Mouse (Mus musculus) lung, postnatal 0 days (tissue): ENCODE measurements at regions not wholly inside any gene's neighbourhood (a gene's known extent, or its start where the extent isn't known, plus 50 kb on each side); places are given as distances from the start of the nearest gene placed in this dataset.

ENCODE experiments used
- ATAC-seq: fragments of 200-750 bp; cut with Nextera tagmentation; 2 replicates; pipeline ENCODE4 v1.8.0; 2017; ENCODE audit warnings: moderate library complexity
- DNase-seq: peaks from one replicate; pipeline ENCODE4 v3.0.0-alpha.2; 2016; ENCODE audit warnings: low spot score
- H3K27ac ChIP-seq: fragments of 300-500 bp; sonication (generic); 2 replicates; pipeline ENCODE4 v1.5.1; 2014; ENCODE audit warnings: antibody characterized with exemption, mild to moderate bottlenecking, low read length, mixed read lengths
- H3K27me3 ChIP-seq: fragments of 300-500 bp; sonication (generic); replicated peaks from 2 replicates; pipeline ENCODE4 v1.6.1; 2014; ENCODE audit warnings: low read length, mixed read lengths; ENCODE audit not compliant: insufficient read depth
- H3K36me3 ChIP-seq: fragments of 300-500 bp; sonication (generic); 2 replicates; pipeline ENCODE4 v1.6.1; 2014; ENCODE audit warnings: low read length, mixed read lengths; ENCODE audit not compliant: insufficient read depth
- H3K4me1 ChIP-seq: fragments of 300-500 bp; sonication (generic); 2 replicates; pipeline ENCODE4 v1.6.1; 2014; ENCODE audit warnings: antibody characterized with exemption, low read depth, low read length, mixed read lengths; ENCODE audit not compliant: insufficient read depth
- H3K4me2 ChIP-seq: fragments of 300-500 bp; sonication (generic); replicated peaks from 2 replicates; pipeline ENCODE4 v1.6.1; 2014; ENCODE audit warnings: low read depth, mild to moderate bottlenecking, low read length, moderate library complexity, mixed read lengths
- H3K4me3 ChIP-seq: fragments of 300-500 bp; sonication (generic); 2 replicates; pipeline ENCODE4 v1.5.1; 2014; ENCODE audit warnings: low read depth, low read length
- H3K9ac ChIP-seq: fragments of 300-500 bp; sonication (generic); replicated peaks from 2 replicates; pipeline ENCODE4 v1.6.1; 2014; ENCODE audit warnings: low read depth, mild to moderate bottlenecking
- H3K9me3 ChIP-seq: fragments of 300-500 bp; sonication (generic); 2 replicates; pipeline ENCODE4 v1.6.1; 2016; ENCODE audit warnings: low read length, mixed read lengths
- CTCF ChIP-seq: IDR thresholded peaks from 2 replicates; pipeline ENCODE4 v1.5.1; 2016; ENCODE audit warnings: antibody characterized with exemption, mild to moderate bottlenecking
- EP300 ChIP-seq: IDR thresholded peaks from 2 replicates; pipeline ENCODE4 v1.6.1; 2016; ENCODE audit warnings: antibody characterized with exemption, mild to moderate bottlenecking, control low read depth
- WGBS: fragments of 180-500 bp; shearing (Covaris S2); extraction: QIAGEN DNeasy Blood & Tissue Kit; methylation state at CpG from one replicate; pipeline ENCODE4 v1.1.7; 2014; 5-methylcytosine and 5-hydroxymethylcytosine counted together

DNA sequence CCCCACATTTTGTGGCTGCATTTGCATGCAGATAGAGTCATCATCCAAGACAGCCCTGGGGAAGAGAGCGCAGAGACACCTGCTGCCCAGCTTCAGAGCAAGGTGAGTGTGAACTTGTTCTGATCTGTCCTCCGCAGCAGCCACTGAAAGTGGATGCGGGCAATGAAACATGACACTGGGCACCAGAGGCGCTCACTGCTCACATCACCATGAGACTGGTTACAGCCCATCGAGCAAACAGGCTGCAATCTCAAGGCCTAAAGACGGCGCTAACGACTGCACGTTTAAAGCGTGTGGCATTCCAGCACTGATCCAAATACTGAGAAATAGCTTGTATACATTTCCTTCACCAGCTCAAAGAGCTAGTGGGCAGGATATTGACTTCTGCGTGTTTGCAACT lies 65.8 kb downstream of the Barhl2 start:
- Histone ChIP-seq H3K27me3 (no peaks in the 10 kb centered on the region), H3K9ac (no peak overlapping the region), H3K36me3 (no peaks in the 10 kb centered on the region), H3K4me2 (no peak overlapping the region), H3K4me3 (no peak overlapping the region), H3K9me3 (no peaks in the 10 kb centered on the region), H3K4me1 (no peaks in the 10 kb centered on the region), H3K27ac (no peak overlapping the region)
- 68% methylated on average over 11 of the region's 11 CpGs for WGBS
- DNase-seq: no peak
- no peak for ATAC-seq
- TF ChIP-seq CTCF (no peak), EP300 (no peak)

DNA sequence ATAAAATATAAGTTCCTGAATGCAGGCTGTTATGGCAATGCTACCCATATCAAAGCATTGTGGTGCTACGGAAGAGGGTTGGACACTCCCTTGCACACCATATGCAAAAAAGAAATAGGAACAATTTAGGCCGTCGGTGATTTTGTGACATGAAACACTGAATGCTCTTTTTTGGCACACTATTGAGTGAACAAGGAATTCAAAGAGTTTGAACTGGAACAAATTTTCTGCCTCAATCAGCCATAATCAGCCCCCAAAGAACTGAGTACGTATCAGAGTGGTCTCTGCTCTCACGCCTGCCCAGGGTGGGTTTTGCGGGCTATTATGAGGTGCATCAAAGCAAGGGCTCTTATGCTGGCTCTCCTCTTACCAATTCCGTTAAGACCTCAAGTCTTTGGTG lies 71.3 kb downstream of the Barhl2 start:
- 73% methylated on average over 7 of the region's 7 CpGs for whole genome bisulfite sequencing
- H3K9me3 ChIP-seq: no peaks in the 10 kb centered on the region
- no peaks in the 10 kb centered on the region for H3K36me3 ChIP-seq
- H3K27me3 ChIP-seq: no peaks in the 10 kb centered on the region
- ATAC-seq: no peak
- H3K4me3 ChIP-seq: no peak overlapping the region
- H3K4me1 ChIP-seq: no peaks in the 10 kb centered on the region
- no peak for TF ChIP-seq EP300
- no peak for TF ChIP-seq CTCF
- no peak overlapping the region for H3K27ac ChIP-seq
- no peak for DNase-seq
- H3K4me2 ChIP-seq: no peak overlapping the region
- no peak overlapping the region for H3K9ac ChIP-seq

DNA sequence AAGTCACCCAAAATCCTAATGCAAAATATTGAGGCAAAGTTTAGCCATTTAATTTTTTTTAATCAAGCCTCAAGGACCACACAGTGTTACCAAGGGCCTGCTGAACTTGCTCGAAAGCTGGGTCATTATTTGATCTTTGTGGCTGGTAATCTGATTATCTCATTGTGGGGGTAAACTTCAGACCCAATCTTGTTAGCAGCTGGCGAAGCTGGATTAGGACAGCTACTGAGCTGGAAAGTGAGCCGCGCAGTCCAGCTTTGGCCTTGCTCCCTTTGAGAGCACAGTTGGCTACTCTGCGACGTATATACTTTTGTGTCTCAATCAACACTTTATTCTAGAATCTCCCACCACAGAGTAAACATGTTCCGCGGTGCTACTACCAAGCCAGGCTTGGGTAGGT lies 72.1 kb downstream of the Barhl2 start:
- H3K36me3 ChIP-seq: no peaks in the 10 kb centered on the region
- no peak for DNase-seq
- 60% methylated on average over 8 of the region's 8 CpGs for WGBS
- H3K4me3 ChIP-seq: no peak overlapping the region
- H3K4me2 ChIP-seq: no peak overlapping the region
- H3K9ac ChIP-seq: no peak overlapping the region
- H3K9me3 ChIP-seq: no peaks in the 10 kb centered on the region
- no peak for ATAC-seq
- H3K27me3 ChIP-seq: no peaks in the 10 kb centered on the region
- H3K4me1 ChIP-seq: no peaks in the 10 kb centered on the region
- TF ChIP-seq EP300: no peak
- no peak for TF ChIP-seq CTCF
- no peak overlapping the region for H3K27ac ChIP-seq

DNA sequence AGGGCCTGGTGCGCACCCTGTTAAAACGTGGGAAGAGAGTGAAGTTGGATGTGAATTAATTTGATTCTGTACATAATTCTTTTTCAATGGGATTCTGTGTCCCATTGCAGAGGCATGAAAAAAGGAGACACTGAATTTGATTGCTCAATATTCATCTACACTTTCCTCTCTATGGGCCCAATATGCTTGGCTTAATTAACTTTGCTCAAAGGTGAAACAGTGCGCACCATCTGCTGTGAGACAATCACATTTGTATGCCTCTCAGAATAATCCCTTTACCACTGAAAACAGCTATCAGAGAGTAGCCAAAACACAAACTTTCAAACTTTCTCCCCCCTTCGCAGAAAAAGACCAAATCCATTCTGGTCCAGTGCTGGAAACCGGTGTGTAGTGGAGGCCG lies 72.7 kb downstream of the Barhl2 start:
- ATAC-seq (no peak), DNase-seq (no peak)
- no peaks in the 10 kb centered on the region for H3K9me3 ChIP-seq
- TF ChIP-seq EP300: no peak
- TF ChIP-seq CTCF: no peak
- H3K27me3 ChIP-seq: no peaks in the 10 kb centered on the region
- no peak overlapping the region for H3K4me3 ChIP-seq
- WGBS: 85% methylated on average over 6 of the region's 6 CpGs
- no peaks in the 10 kb centered on the region for H3K36me3 ChIP-seq
- no peaks in the 10 kb centered on the region for H3K4me1 ChIP-seq
- H3K9ac ChIP-seq: no peak overlapping the region
- no peak overlapping the region for H3K27ac ChIP-seq
- H3K4me2 ChIP-seq: no peak overlapping the region

DNA sequence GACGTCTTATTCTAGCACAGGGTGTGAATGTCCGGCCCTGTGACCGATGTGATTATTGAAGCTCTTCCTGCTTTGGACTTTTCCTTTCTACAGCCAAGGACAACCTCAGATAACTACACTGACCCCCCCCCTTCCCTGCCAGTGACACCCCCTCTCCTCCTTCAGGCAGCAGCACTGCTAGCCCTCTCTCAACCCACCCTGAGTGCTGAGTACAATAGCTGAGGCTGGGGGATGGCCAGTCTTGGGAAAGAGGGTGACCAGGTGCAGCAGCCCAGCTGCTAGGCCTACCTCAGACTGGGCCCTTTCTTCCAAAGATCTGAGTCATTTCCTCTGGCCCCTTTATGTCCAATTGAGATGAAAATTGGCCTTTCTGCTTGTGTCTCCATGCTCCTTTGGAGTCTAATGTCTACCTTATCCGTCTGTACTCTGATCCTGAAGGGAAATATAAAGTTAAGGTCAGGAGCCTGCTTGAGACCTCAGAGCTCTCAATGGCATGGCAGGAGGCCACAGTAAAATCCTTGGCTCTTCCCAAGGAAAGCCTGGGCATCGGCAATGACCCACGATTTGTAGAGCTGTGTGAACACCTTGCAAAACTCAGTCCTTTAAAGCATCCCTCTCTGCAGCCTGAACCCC lies 73.7 kb downstream of the Barhl2 start:
- H3K4me3 ChIP-seq: no peak overlapping the region
- WGBS: 57% methylated on average over 6 of the region's 6 CpGs
- no peaks in the 10 kb centered on the region for H3K27me3 ChIP-seq
- ATAC-seq (peak; percentile 21; the same call in 1 of the 2 replicates), DNase-seq (peak; percentile 18)
- H3K36me3 ChIP-seq: no peaks in the 10 kb centered on the region
- H3K27ac ChIP-seq: no peak overlapping the region
- H3K9me3 ChIP-seq: no peaks in the 10 kb centered on the region
- H3K4me2 ChIP-seq: no peak overlapping the region
- no peaks in the 10 kb centered on the region for H3K4me1 ChIP-seq
- no peak for TF ChIP-seq EP300
- no peak for TF ChIP-seq CTCF
- H3K9ac ChIP-seq: no peak overlapping the region

DNA sequence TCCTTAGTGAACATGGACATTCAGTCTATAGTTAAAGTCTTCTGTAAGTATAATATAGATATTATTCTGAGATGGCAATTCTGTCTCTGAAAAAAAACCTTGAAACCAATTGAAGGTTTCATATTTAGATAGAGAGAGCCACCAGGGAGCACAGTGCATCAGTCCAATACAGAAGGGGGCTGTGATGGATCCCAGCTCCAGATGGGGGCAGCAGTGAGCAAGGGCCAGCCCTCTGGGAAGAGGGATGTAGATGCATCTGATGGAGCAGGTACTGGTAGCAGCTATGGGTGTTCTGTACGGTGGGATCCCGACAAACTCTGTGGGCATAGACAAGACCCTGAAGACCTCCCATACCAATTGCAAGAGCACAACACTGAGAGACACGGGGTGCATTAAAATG lies 76.0 kb downstream of the Barhl2 start:
- no peaks in the 10 kb centered on the region for H3K27me3 ChIP-seq
- H3K4me2 ChIP-seq: no peak overlapping the region
- no peak overlapping the region for H3K27ac ChIP-seq
- no peaks in the 10 kb centered on the region for H3K36me3 ChIP-seq
- no peak overlapping the region for H3K9ac ChIP-seq
- WGBS: 88% methylated on average over 3 of the region's 3 CpGs
- DNase-seq: no peak
- peak; percentile 45 for TF ChIP-seq CTCF
- TF ChIP-seq EP300: no peak
- H3K4me1 ChIP-seq: no peaks in the 10 kb centered on the region
- H3K4me3 ChIP-seq: no peak overlapping the region
- no peak for ATAC-seq
- no peaks in the 10 kb centered on the region for H3K9me3 ChIP-seq
